Mouse (Mus musculus): Measurements from ENCODE around the gene Ccdc157. TPM values are rescaled to one million over a fixed set of nuclear protein-coding genes. Genes with fewer than 3 reads are reported as not detected.
"Not testable (repeated sequence)": the region's sequence is repeated elsewhere in the genome, so short reads cannot be mapped to it uniquely, and the experiment has no call there.

The Ccdc157 gene
- polyA plus RNA-seq, 1 experiment from 2014 or later, result 0.52 TPM

DNA sequence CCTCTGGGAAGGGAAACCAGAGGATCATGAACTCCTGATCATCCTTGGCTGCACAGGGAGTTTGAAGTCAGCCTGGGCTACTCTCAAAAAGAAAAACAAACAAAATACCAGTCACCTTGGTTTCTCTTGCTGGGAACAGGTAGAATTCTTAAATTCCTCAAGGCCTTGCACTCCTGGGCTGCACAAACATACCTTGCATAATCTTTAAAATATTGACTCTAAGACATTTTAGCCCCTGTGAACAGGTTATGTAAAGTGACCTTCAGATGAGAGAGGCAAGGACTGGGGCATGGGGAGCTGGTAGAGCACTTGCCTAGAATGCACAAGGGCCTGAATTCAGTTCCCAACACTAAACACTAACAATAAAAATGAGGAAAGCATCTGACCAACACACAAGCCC lies 18.6 kb downstream of the Ccdc157 start:
- no peak overlapping the region for H3K27ac ChIP-seq (ENCODE audit: low read depth)
- no peaks in the 10 kb centered on the region for H3K27me3 ChIP-seq (ENCODE audit: insufficient read depth, low read length)
- TF ChIP-seq CTCF (IDR thresholded peaks at IDR 0.05; ENCODE audit: low read depth) (no peak), EP300 (IDR thresholded peaks at IDR 0.05; ENCODE audit: low read depth) (no peak)
- H3K4me2 ChIP-seq (ENCODE audit: low read depth, low read length), result no peak overlapping the region
- H3K9ac ChIP-seq (replicated peaks), result no peak overlapping the region
- no peaks in the 10 kb centered on the region for H3K9me3 ChIP-seq (ENCODE audit: low read length)
- no peaks in the 10 kb centered on the region for H3K4me1 ChIP-seq (ENCODE audit: insufficient read depth)
- peaks cover 28% of the 10 kb centered on the region for H3K36me3 ChIP-seq (replicated peaks; ENCODE audit: insufficient read depth, low read length)
- ATAC-seq, result no peak
- DNase-seq, result no peak
- H3K4me3 ChIP-seq (ENCODE audit: low read depth, low read length), result no peak overlapping the region

DNA sequence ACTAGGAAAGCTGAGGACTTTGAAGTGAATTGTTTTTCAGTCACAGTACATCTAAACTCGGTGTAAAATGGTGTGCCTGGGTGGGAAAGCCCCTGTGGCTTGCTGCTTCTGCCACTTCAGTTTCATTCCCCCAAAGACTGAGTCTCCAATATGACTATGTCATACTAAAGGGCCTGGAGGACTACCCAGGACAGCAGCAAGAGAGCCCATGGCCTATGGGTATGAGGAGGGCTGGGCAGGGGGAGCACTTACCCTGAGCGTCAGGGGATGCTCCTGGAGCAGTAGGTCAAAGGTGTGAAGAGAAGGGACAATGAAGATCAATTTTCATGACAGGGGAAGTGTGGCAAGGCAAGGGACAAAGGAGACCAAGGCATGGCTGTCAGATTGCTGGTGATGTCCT lies 21.1 kb downstream of the Ccdc157 start:
- TF ChIP-seq CTCF (IDR thresholded peaks at IDR 0.05; ENCODE audit: low read depth), result no peak
- TF ChIP-seq EP300 (IDR thresholded peaks at IDR 0.05; ENCODE audit: low read depth), result no peak

DNA sequence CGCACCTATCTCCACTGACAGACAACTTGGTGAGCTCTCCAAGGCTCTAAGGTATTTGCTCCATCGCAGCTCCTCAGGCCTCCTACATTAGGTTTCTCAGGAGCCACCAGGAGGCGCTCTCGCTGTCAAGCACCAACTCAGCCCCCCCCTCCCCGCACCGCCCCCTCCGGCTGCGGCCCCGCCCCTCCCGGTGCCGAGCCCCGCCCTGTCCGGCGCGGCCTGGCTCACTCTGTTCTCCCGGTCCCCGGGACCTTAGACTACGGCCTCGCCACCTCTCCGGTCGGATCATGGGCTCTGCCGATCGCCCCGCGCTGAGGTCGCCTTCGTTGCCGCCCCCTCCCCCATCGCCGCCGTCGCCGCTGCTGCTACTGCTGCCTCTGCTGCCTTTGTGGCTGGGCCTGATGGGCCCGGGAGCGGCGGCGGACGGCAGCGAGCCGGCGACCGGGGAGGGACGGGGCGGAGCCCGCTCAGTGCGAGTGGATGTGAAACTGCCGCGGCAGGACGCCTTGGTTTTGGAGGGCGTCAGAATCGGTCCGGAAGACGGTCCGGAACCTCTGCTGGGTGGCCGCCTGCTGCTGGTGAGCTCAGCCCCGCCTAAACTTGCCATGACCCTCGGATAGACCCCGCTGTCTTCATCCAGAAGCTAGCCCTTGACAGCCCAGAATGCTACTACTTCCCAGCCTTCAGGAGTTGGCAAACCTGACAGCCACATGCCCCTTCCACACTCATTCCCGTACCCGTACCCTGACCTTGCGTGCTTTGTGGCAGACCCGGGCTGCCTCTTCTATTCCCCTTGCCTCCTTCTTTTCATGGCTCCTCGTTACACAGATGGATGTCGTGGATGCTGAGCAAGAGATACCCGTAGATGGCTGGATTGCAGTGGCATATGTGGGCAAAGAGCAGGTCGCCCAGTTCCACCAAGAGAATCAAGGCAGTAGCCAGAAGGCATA lies 24.8 kb downstream of the Ccdc157 start, which contains the start of gene Rnf215:
TSS of gene Rnf215 (plus strand) at position 217 of the 950 bp plus-strand sequence.
- ATAC-seq (peak; percentile 98), DNase-seq (peak; percentile 98)
- no peaks in the 10 kb centered on the region for H3K27me3 ChIP-seq (ENCODE audit: insufficient read depth, low read length)
- peaks cover 8% of the 10 kb centered on the region; the same call in 1 of the 2 replicates for H3K36me3 ChIP-seq (replicated peaks; ENCODE audit: insufficient read depth, low read length)
- peak within 1 kb of the TSS; percentile 75 for H3K4me3 ChIP-seq (ENCODE audit: low read depth, low read length)
- H3K4me1 ChIP-seq (ENCODE audit: insufficient read depth), result peaks cover 8% of the 10 kb centered on the region
- no peaks in the 10 kb centered on the region for H3K9me3 ChIP-seq (ENCODE audit: low read length)
- H3K9ac ChIP-seq (replicated peaks), result peak within 1 kb of the TSS; percentile 87
- 6% methylated on average over 65 of the region's 66 CpGs for WGBS (ENCODE audit: insufficient replicate concordance)
- TF ChIP-seq CTCF (IDR thresholded peaks at IDR 0.05; ENCODE audit: low read depth), result peak; percentile 77
- TF ChIP-seq EP300 (IDR thresholded peaks at IDR 0.05; ENCODE audit: low read depth), result no peak
- peak within 1 kb of the TSS; percentile 83 for H3K27ac ChIP-seq (ENCODE audit: low read depth)
- H3K4me2 ChIP-seq (ENCODE audit: low read depth, low read length), result peak within 1 kb of the TSS; percentile 91

More for the DNA sequence above, 21.1 kb downstream of the Ccdc157 start:
- no peak overlapping the region for H3K27ac ChIP-seq (ENCODE audit: low read depth)
- DNase-seq, result no peak
- no peaks in the 10 kb centered on the region for H3K9me3 ChIP-seq (ENCODE audit: low read length)
- no peak overlapping the region for H3K4me3 ChIP-seq (ENCODE audit: low read depth, low read length)
- H3K36me3 ChIP-seq (replicated peaks; ENCODE audit: insufficient read depth, low read length), result peaks cover 28% of the 10 kb centered on the region
- no peak overlapping the region for H3K9ac ChIP-seq (replicated peaks)
- H3K4me2 ChIP-seq (ENCODE audit: low read depth, low read length), result no peak overlapping the region
- peaks cover 8% of the 10 kb centered on the region for H3K4me1 ChIP-seq (ENCODE audit: insufficient read depth)
- no peak for ATAC-seq
- H3K27me3 ChIP-seq (ENCODE audit: insufficient read depth, low read length), result no peaks in the 10 kb centered on the region
- WGBS (ENCODE audit: insufficient replicate concordance), result 83% methylated on average over 2 of the region's 2 CpGs

DNA sequence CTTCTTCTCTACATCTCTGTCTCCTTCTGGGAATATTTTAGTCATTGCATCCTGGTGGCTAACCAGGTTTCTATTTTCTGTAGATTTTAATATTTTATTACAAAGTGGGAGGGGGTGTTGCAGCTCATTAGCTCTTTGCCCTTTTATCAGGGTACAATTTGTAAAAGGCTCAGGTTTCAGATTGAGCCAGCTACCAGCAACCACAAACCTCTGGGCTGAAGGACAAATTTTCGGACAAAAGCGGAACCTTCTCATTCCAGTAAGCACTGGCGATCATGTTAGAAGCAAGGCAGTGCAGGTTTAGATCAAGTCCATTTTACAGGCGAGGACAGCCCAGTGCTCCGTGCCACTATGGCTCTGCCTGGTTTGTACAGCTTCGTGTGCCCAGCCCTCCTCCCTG lies 25.7 kb downstream of the Ccdc157 start:
- H3K4me3 ChIP-seq (ENCODE audit: low read depth, low read length), result no peak overlapping the region
- 59% methylated on average over 6 of the region's 6 CpGs for WGBS (ENCODE audit: insufficient replicate concordance)
- H3K4me2 ChIP-seq (ENCODE audit: low read depth, low read length), result no peak overlapping the region
- no peaks in the 10 kb centered on the region for H3K9me3 ChIP-seq (ENCODE audit: low read length)
- peaks cover 8% of the 10 kb centered on the region for H3K4me1 ChIP-seq (ENCODE audit: insufficient read depth)
- peaks cover under 1% of the 10 kb centered on the region; the same call in 1 of the 2 replicates for H3K36me3 ChIP-seq (replicated peaks; ENCODE audit: insufficient read depth, low read length)
- TF ChIP-seq EP300 (IDR thresholded peaks at IDR 0.05; ENCODE audit: low read depth) (no peak), CTCF (IDR thresholded peaks at IDR 0.05; ENCODE audit: low read depth) (no peak)
- no peak overlapping the region for H3K9ac ChIP-seq (replicated peaks)
- no peak for DNase-seq
- ATAC-seq, result no peak
- no peak overlapping the region for H3K27ac ChIP-seq (ENCODE audit: low read depth)
- no peaks in the 10 kb centered on the region for H3K27me3 ChIP-seq (ENCODE audit: insufficient read depth, low read length)

DNA sequence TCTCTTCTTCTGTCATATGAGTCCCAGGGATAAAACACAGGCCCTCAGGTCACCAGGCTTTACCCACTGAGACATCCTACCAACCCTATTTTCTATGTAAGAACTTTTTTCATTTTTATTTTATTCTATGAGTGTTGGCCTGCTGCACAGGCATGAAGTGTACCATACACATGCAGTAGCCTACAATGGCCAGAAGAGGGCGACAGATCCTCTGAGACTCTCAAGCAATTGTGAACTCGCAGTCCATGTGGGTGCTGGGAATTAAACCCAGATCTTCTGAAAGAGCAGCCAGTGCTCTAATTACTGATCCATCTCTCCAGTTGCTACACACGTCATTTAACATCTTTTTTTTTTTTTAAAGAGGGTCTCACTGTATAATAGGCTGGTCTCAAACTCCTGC lies 26.6 kb downstream of the Ccdc157 start:
- Histone ChIP-seq H3K9ac (replicated peaks) (no peak overlapping the region), H3K27ac (ENCODE audit: low read depth) (no peak overlapping the region), H3K9me3 (ENCODE audit: low read length) (no peaks in the 10 kb centered on the region), H3K27me3 (ENCODE audit: insufficient read depth, low read length) (no peaks in the 10 kb centered on the region), H3K36me3 (replicated peaks; ENCODE audit: insufficient read depth, low read length) (no peaks in the 10 kb centered on the region; the same call in 1 of the 2 replicates), H3K4me2 (ENCODE audit: low read depth, low read length) (no peak overlapping the region), H3K4me3 (ENCODE audit: low read depth, low read length) (no peak overlapping the region), H3K4me1 (ENCODE audit: insufficient read depth) (peaks cover 8% of the 10 kb centered on the region)
- TF ChIP-seq CTCF (IDR thresholded peaks at IDR 0.05; ENCODE audit: low read depth), result peak; percentile 77
- no peak for TF ChIP-seq EP300 (IDR thresholded peaks at IDR 0.05; ENCODE audit: low read depth)
- ATAC-seq (no peak), DNase-seq (no peak)
- WGBS (ENCODE audit: insufficient replicate concordance), result 58% methylated on average over 3 of the region's 3 CpGs

DNA sequence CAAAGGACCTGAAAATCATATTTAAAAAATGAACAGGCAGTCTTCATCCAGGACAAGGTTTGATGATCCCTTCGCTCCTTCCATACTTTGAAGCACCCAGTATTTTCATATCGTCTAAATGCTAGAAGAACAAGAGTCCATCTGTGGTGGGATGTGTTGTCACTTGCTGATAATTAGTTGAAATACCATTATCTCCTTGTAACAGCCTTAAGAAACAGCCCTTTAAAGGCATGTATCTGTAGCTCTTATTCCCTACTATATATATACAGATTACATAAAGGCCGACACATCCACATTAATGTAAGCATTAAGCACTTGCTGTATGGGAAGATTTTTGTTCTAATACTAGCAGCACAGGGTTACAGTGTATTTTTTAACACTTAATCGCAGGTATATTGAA lies 31.6 kb downstream of the Ccdc157 start:
- not testable (repeated sequence) for H3K27ac ChIP-seq (ENCODE audit: low read depth); H3K4me1 ChIP-seq (ENCODE audit: insufficient read depth); H3K9me3 ChIP-seq (ENCODE audit: low read length); H3K4me2 ChIP-seq (ENCODE audit: low read depth, low read length); H3K27me3 ChIP-seq (ENCODE audit: insufficient read depth, low read length); DNase-seq; H3K4me3 ChIP-seq (ENCODE audit: low read depth, low read length); H3K36me3 ChIP-seq (replicated peaks; ENCODE audit: insufficient read depth, low read length); H3K9ac ChIP-seq (replicated peaks)
- WGBS (ENCODE audit: insufficient replicate concordance), result 62% methylated on average over 4 of the region's 4 CpGs
- ATAC-seq, result 0 out of 2 replicates have a peak, but pooled peaks have one; percentile 12
- TF ChIP-seq EP300 (IDR thresholded peaks at IDR 0.05; ENCODE audit: low read depth), result peak; percentile 61; the same call in 1 of the 2 replicates
